Mouse (Mus musculus): ENCODE data around the gene Ctnna2.

DNA sequence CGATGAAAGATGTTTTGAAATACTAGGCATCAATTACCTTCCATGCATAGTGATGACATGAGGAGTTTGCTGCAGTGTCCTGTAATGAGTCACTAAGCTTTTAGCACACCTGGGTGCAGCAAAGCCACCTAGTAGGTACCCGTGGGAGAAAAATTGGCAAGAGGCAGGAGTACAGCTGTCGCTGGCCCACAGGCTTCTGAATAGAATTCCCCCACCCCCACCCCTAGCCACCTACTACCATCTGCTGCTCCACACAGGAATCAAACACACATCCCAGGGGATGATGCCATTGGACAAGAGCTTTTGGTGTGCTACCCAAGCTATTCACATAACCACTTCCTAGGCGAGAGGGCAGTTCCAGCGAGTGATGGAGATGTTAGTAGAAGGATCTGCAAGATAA, 700.7 kb downstream of the Ctnna2 start:
- TF ChIP-seq POLR2A (IDR thresholded peaks at IDR 0.05; ENCODE audit: insufficient read length, low read depth) (no peak), TCF12 (IDR thresholded peaks at IDR 0.05; ENCODE audit: insufficient read depth, poor library complexity, severe bottlenecking) (no peak), MYOG (IDR thresholded peaks at IDR 0.05; ENCODE audit: control insufficient read depth in 1 of 3, insufficient read depth in 1 of 3, insufficient read length in 2 of 3, low read depth in 2 of 3) (no peak), USF1 (IDR thresholded peaks at IDR 0.05; ENCODE audit: low read depth) (no peak), MAX (IDR thresholded peaks at IDR 0.05; ENCODE audit: low read depth) (no peak)
